Mouse (Mus musculus): ENCODE measurements around the gene Prtn3. TPM values are rescaled to one million over a fixed set of nuclear protein-coding genes. Genes with fewer than 3 reads are reported as not detected.

Gene Prtn3
- total RNA-seq, 1 experiment = 1.3 TPM

DNA sequence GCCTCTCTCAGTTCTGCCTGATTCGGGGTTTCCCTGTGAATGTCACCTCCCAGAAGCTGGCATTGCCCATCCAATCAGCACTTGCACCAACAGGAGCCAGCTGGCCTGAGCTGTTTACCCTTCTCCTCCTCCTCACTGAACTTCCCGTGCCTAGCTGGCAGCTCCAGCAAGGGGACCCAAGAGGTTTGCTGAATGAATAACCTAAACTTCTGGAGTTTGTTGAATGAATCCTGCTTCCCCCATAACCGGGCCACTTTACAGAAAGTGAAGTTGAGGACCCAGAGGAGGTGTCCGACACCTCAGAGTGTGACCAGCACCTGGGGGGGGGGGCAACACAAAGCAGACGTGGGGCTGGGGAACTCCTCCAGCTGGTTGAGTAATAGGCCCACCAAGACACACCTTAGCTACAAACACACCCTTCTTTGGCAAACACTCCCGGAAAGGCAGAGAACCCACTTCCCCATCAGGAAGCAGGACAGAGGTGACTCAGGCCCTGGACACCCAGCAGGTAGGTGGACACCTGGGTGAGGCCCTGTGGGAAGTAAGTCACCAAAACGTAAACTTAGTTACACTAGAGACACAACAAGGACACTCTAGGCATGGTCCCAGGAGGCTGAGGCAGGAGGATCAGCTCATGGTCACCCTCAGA, 40.8 kb downstream of the Prtn3 start:
- H3K27ac ChIP-seq (ENCODE audit: insufficient read depth, low read depth, low read length, poor library complexity, severe bottlenecking) = no peak overlapping the region
- in situ Hi-C loops (cut with MboI; ENCODE audit: low sequenced_read_pairs in 2 of 2, unreplicated experiment in 2 of 2) = no loop called here
- no peak overlapping the region for H3K4me3 ChIP-seq (ENCODE audit: insufficient read depth in 1 of 2, low read depth in 1 of 2, low read length in 2 of 2, poor library complexity in 1 of 2, severe bottlenecking in 1 of 2)
- H3K36me3 ChIP-seq (ENCODE audit: control insufficient read depth, insufficient read depth, low read length, poor library complexity, severe bottlenecking) = no peaks in the 10 kb centered on the region; the same call in 1 of the 2 replicates
- H3K9ac ChIP-seq (ENCODE audit: insufficient read depth, low read depth, low read length, poor library complexity, severe bottlenecking) = no peak overlapping the region
- H3K4me1 ChIP-seq (ENCODE audit: control insufficient read depth in 2 of 2, insufficient read depth in 2 of 2, low read length in 2 of 2, poor library complexity in 1 of 2) = peaks cover 0 to 15% of the 10 kb centered on the region in 2 experiments; a peak in 2 of 4 replicates
- TF ChIP-seq ZC3H11A (IDR thresholded peaks at IDR 0.05; ENCODE audit: borderline replicate concordance, low read depth, low read length) = no peak
- TF ChIP-seq ZNF384 (IDR thresholded peaks at IDR 0.05; ENCODE audit: low read depth, low read length) = no peak
- no peak for TF ChIP-seq HCFC1 (IDR thresholded peaks at IDR 0.05; ENCODE audit: borderline replicate concordance, insufficient read depth, low read length)
- no peak for TF ChIP-seq MAFK (IDR thresholded peaks at IDR 0.05; ENCODE audit: insufficient read depth, low read depth, low read length)
- TF ChIP-seq CHD2 (IDR thresholded peaks at IDR 0.05; ENCODE audit: low read depth, low read length) = no peak
- H3K9me3 ChIP-seq (ENCODE audit: control insufficient read depth, insufficient read depth, low read depth, low read length) = no peaks in the 10 kb centered on the region
- DNase-seq (ENCODE audit: low read depth, low spot score) = no peak

GRCm38 (mm10) chr10:79916081-79916480, 41.8 kb downstream of the Prtn3 start:
- H3K36me3 ChIP-seq (ENCODE audit: control insufficient read depth, insufficient read depth, low read length, poor library complexity, severe bottlenecking) = no peaks in the 10 kb centered on the region; the same call in 1 of the 2 replicates
- peak overlapping the region; percentile 72 for H3K4me3 ChIP-seq (ENCODE audit: insufficient read depth in 1 of 2, low read depth in 1 of 2, low read length in 2 of 2, poor library complexity in 1 of 2, severe bottlenecking in 1 of 2)
- H3K4me1 ChIP-seq (ENCODE audit: control insufficient read depth in 2 of 2, insufficient read depth in 2 of 2, low read length in 2 of 2, poor library complexity in 1 of 2) = peaks cover 3 to 25% of the 10 kb centered on the region in 2 experiments; a peak in 2 of 4 replicates
- DNase-seq (ENCODE audit: low read depth, low spot score) = no peak
- in situ Hi-C loops (cut with MboI; ENCODE audit: low sequenced_read_pairs in 2 of 2, unreplicated experiment in 2 of 2) = no loop called here
- peak overlapping the region; percentile 83 for H3K9ac ChIP-seq (ENCODE audit: insufficient read depth, low read depth, low read length, poor library complexity, severe bottlenecking)
- no peak overlapping the region for H3K27ac ChIP-seq (ENCODE audit: insufficient read depth, low read depth, low read length, poor library complexity, severe bottlenecking)
- H3K9me3 ChIP-seq (ENCODE audit: control insufficient read depth, insufficient read depth, low read depth, low read length) = no peaks in the 10 kb centered on the region
- TF ChIP-seq HCFC1 (IDR thresholded peaks at IDR 0.05; ENCODE audit: borderline replicate concordance, insufficient read depth, low read length) (no peak), CHD2 (IDR thresholded peaks at IDR 0.05; ENCODE audit: low read depth, low read length) (no peak), ZNF384 (IDR thresholded peaks at IDR 0.05; ENCODE audit: low read depth, low read length) (no peak), ZC3H11A (IDR thresholded peaks at IDR 0.05; ENCODE audit: borderline replicate concordance, low read depth, low read length) (no peak), MAFK (IDR thresholded peaks at IDR 0.05; ENCODE audit: insufficient read depth, low read depth, low read length) (no peak)

GRCm38 (mm10) chr10:79916808-79917531, 42.7 kb downstream of the Prtn3 start, which contains the start of gene Kiss1r:
Gene Kiss1r, plus strand, starts transcription at chr10:79916971.
- peaks cover 3 to 24% of the 10 kb centered on the region in 2 experiments; a peak in 2 of 4 replicates for H3K4me1 ChIP-seq (ENCODE audit: control insufficient read depth in 2 of 2, insufficient read depth in 2 of 2, low read length in 2 of 2, poor library complexity in 1 of 2)
- H3K36me3 ChIP-seq (ENCODE audit: control insufficient read depth, insufficient read depth, low read length, poor library complexity, severe bottlenecking) = no peaks in the 10 kb centered on the region; the same call in 1 of the 2 replicates
- DNase-seq (ENCODE audit: low read depth, low spot score) = no peak
- peak within 1 kb of the TSS; percentile 83 for H3K9ac ChIP-seq (ENCODE audit: insufficient read depth, low read depth, low read length, poor library complexity, severe bottlenecking)
- H3K27ac ChIP-seq (ENCODE audit: insufficient read depth, low read depth, low read length, poor library complexity, severe bottlenecking) = no peak within 1 kb of the TSS
- in situ Hi-C loops (cut with MboI; ENCODE audit: low sequenced_read_pairs in 2 of 2, unreplicated experiment in 2 of 2) = no loop called here
- H3K4me3 ChIP-seq (ENCODE audit: insufficient read depth in 1 of 2, low read depth in 1 of 2, low read length in 2 of 2, poor library complexity in 1 of 2, severe bottlenecking in 1 of 2) = peak within 1 kb of the TSS; percentile 72
- TF ChIP-seq MAFK (IDR thresholded peaks at IDR 0.05; ENCODE audit: insufficient read depth, low read depth, low read length) (no peak), ZC3H11A (IDR thresholded peaks at IDR 0.05; ENCODE audit: borderline replicate concordance, low read depth, low read length) (no peak), HCFC1 (IDR thresholded peaks at IDR 0.05; ENCODE audit: borderline replicate concordance, insufficient read depth, low read length) (no peak), ZNF384 (IDR thresholded peaks at IDR 0.05; ENCODE audit: low read depth, low read length) (no peak), CHD2 (IDR thresholded peaks at IDR 0.05; ENCODE audit: low read depth, low read length) (no peak)
- no peaks in the 10 kb centered on the region for H3K9me3 ChIP-seq (ENCODE audit: control insufficient read depth, insufficient read depth, low read depth, low read length)

DNA sequence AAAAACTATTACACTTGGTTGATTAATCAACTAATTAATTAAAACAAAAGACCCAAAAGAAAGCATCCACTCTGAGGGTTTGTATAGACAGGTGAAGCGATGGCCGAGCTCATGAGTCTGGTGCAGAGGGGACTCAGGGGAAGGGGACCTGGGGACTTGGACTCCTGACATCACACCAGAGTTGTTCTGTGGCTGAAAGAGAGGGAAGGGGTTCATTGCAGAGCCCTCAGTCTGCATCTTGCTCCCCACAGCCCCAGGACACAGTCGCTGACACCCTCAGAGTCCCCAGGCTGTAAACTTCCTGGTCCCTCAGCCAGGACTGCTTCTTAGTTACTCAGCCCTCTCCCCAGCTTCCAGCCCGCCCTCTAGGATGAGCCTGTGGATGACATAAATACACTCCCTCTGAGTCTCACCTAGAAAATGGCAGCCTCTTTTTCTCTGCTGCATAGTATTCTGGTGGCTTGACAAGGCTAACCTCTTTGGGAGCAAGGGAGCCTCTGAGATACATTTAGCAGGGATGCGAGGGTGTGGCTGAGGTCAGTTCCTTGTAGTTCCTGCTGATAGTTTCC, 43.3 kb downstream of the Prtn3 start:
- Histone ChIP-seq H3K9me3 (ENCODE audit: control insufficient read depth, insufficient read depth, low read depth, low read length) (no peaks in the 10 kb centered on the region), H3K4me1 (ENCODE audit: control insufficient read depth in 2 of 2, insufficient read depth in 2 of 2, low read length in 2 of 2, poor library complexity in 1 of 2) (peaks cover 3 to 21% of the 10 kb centered on the region in 2 experiments; a peak in 2 of 4 replicates), H3K27ac (ENCODE audit: insufficient read depth, low read depth, low read length, poor library complexity, severe bottlenecking) (no peak overlapping the region), H3K36me3 (ENCODE audit: control insufficient read depth, insufficient read depth, low read length, poor library complexity, severe bottlenecking) (no peaks in the 10 kb centered on the region), H3K4me3 (ENCODE audit: insufficient read depth in 1 of 2, low read depth in 1 of 2, low read length in 2 of 2, poor library complexity in 1 of 2, severe bottlenecking in 1 of 2) (no peak overlapping the region), H3K9ac (ENCODE audit: insufficient read depth, low read depth, low read length, poor library complexity, severe bottlenecking) (no peak overlapping the region)
- no peak for DNase-seq (ENCODE audit: low read depth, low spot score)
- no peak for TF ChIP-seq CHD2 (IDR thresholded peaks at IDR 0.05; ENCODE audit: low read depth, low read length)
- TF ChIP-seq MAFK (IDR thresholded peaks at IDR 0.05; ENCODE audit: insufficient read depth, low read depth, low read length) = no peak
- no peak for TF ChIP-seq HCFC1 (IDR thresholded peaks at IDR 0.05; ENCODE audit: borderline replicate concordance, insufficient read depth, low read length)
- TF ChIP-seq ZNF384 (IDR thresholded peaks at IDR 0.05; ENCODE audit: low read depth, low read length) = no peak
- TF ChIP-seq ZC3H11A (IDR thresholded peaks at IDR 0.05; ENCODE audit: borderline replicate concordance, low read depth, low read length) = no peak
- in situ Hi-C loops (cut with MboI; ENCODE audit: low sequenced_read_pairs in 2 of 2, unreplicated experiment in 2 of 2) = no loop called here

All from ES-E14 (cell line).